Mouse (Mus musculus) midbrain, embryonic 14.5 days (tissue): ENCODE measurements around the gene Irak3. TPM values are rescaled to one million over a fixed set of nuclear protein-coding genes. Genes with fewer than 3 reads are reported as not detected.
A peak's percentile ranks its signal among the peaks of the same experiment; 100 is the strongest.
"Not testable (repeated sequence)": the region's sequence is repeated elsewhere in the genome, so short reads cannot be mapped to it uniquely, and the experiment has no call there.

Source experiments
- ATAC-seq: fragments of 200-750 bp; cut with Nextera tagmentation; 2 replicates; pipeline ENCODE4 v1.8.0; 2017; ENCODE audit warnings: moderate number of reproducible peaks, moderate library complexity; ENCODE audit not compliant: low FRiP score, low TSS enrichment
- DNase-seq: peaks from one replicate; pipeline ENCODE4 v3.0.0-alpha.2; 2015
- H3K27ac ChIP-seq: fragments of 300-500 bp; sonication (generic); replicated peaks from 2 replicates; pipeline ENCODE4 v1.5.1; 2014; ENCODE audit warnings: mild to moderate bottlenecking, low read depth, low read length, moderate library complexity
- H3K27me3 ChIP-seq: fragments of 300-500 bp; sonication (generic); 2 replicates; pipeline ENCODE4 v1.6.1; 2014; ENCODE audit warnings: low read length, control low read depth, mixed read lengths; ENCODE audit not compliant: control insufficient read depth, insufficient read depth
- H3K36me3 ChIP-seq: fragments of 300-500 bp; sonication (generic); 2 replicates; pipeline ENCODE4 v1.6.1; 2014; ENCODE audit warnings: low read length, control low read depth; ENCODE audit not compliant: control insufficient read depth, insufficient read depth
- H3K4me1 ChIP-seq: fragments of 300-500 bp; sonication (generic); 2 replicates; pipeline ENCODE4 v1.6.1; 2014; ENCODE audit warnings: mild to moderate bottlenecking, antibody characterized with exemption, low read length, control low read depth; ENCODE audit not compliant: control insufficient read depth, insufficient read depth
- H3K4me2 ChIP-seq: fragments of 300-500 bp; sonication (generic); 2 replicates; pipeline ENCODE4 v1.6.1; 2014; ENCODE audit warnings: mild to moderate bottlenecking, low read length, moderate library complexity
- H3K4me3 ChIP-seq: fragments of 300-500 bp; sonication (generic); replicated peaks from 2 replicates; pipeline ENCODE4 v1.5.1; 2014; ENCODE audit warnings: low read depth, low read length
- H3K9ac ChIP-seq: fragments of 300-500 bp; sonication (generic); replicated peaks from 2 replicates; pipeline ENCODE4 v1.6.1; 2014; ENCODE audit warnings: mild to moderate bottlenecking, low read length, moderate library complexity
- H3K9me3 ChIP-seq: fragments of 300-500 bp; sonication (generic); 2 replicates; pipeline ENCODE4 v1.6.1; 2016; ENCODE audit warnings: low read length, control low read depth, mixed read lengths; ENCODE audit not compliant: control insufficient read depth
- WGBS: fragments of 180-500 bp; shearing (Covaris S2); extraction: QIAGEN DNeasy Blood & Tissue Kit; methylation state at CpG from one replicate; pipeline ENCODE4 v1.1.7; 2014; 5-methylcytosine and 5-hydroxymethylcytosine counted together
- polyA plus RNA-seq: library from polyadenylated mRNA; unstranded; fragments of >200 nt; fragmentation: Nextera tagmentation; extraction: Ambion mirVana; gene quantifications from 2 replicates; pipeline ENCODE4 v1.2.1, GENCODE M21; 2014

Gene Irak3
- polyA plus RNA-seq, 1 experiment from 2014 or later = 0.45 TPM

DNA sequence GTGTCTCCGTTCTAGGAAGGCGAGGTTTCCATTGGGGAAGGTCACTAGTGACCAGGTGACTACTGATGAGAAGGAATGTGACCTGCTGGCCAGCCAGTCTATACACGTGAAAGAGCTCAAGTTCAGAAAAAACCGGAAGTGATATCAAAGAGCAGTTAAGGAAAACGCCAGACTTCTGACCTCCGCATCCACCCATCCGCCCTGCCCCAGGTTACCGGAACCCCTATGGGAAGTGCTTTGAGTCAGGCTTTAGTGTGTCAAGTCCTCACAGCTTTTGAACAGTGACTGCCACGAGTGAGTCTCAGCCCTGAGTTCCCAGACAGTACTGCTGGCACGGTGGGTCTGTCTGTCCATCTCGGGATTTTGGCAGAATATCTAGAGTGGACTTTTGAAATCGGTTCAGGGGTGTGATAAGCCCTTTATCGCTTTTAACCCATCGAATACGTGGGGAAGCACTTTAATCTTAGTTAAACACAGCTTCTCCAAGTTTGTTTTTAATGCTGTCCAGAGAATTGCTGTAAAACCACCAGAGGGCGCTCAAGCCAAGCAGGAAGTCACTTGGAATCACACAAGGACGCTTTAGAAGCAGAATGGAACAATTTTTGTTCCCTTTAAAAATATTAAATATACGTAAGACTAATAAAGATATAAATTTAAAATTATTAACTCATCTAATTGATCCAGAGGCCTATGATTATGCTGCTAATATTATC lies 31.9 kb upstream of the Irak3 start:
- Histone ChIP-seq H3K4me2 (no peak overlapping the region), H3K27ac (no peak overlapping the region), H3K36me3 (peaks cover 18% of the 10 kb centered on the region), H3K4me1 (no peaks in the 10 kb centered on the region), H3K9ac (no peak overlapping the region), H3K9me3 (no peaks in the 10 kb centered on the region), H3K27me3 (no peaks in the 10 kb centered on the region), H3K4me3 (no peak overlapping the region)
- peak; percentile 87 for DNase-seq
- 35% methylated on average over 18 of the region's 18 CpGs for WGBS
- ATAC-seq = no peak

DNA sequence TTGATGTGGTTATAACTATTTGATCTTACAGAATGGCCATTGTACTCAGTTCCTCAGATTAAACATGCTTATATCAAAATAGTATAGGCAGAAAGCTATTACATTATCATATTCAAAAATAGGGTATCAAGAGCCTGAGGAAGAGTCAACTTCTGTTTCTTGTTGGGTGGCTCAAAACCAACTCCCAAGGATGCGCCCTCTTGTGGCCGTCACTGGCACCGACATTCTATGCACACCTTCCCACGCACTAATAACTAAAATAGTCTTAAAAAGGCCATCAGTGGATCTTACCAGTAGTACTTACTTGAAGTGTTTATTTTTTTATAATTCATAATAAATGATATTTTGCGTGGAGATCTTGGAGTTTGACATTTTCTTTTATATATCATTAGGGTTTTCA lies 29.8 kb upstream of the Irak3 start:
- Histone ChIP-seq H3K4me3 (no peak overlapping the region), H3K9ac (no peak overlapping the region), H3K9me3 (no peaks in the 10 kb centered on the region), H3K4me1 (peaks cover 9% of the 10 kb centered on the region; the same call in 1 of the 2 replicates), H3K36me3 (peaks cover 23% of the 10 kb centered on the region), H3K27me3 (no peaks in the 10 kb centered on the region), H3K27ac (no peak overlapping the region), H3K4me2 (no peak overlapping the region)
- 26% methylated on average over 5 of the region's 5 CpGs for WGBS
- DNase-seq (peak; percentile 84), ATAC-seq (no peak)

DNA sequence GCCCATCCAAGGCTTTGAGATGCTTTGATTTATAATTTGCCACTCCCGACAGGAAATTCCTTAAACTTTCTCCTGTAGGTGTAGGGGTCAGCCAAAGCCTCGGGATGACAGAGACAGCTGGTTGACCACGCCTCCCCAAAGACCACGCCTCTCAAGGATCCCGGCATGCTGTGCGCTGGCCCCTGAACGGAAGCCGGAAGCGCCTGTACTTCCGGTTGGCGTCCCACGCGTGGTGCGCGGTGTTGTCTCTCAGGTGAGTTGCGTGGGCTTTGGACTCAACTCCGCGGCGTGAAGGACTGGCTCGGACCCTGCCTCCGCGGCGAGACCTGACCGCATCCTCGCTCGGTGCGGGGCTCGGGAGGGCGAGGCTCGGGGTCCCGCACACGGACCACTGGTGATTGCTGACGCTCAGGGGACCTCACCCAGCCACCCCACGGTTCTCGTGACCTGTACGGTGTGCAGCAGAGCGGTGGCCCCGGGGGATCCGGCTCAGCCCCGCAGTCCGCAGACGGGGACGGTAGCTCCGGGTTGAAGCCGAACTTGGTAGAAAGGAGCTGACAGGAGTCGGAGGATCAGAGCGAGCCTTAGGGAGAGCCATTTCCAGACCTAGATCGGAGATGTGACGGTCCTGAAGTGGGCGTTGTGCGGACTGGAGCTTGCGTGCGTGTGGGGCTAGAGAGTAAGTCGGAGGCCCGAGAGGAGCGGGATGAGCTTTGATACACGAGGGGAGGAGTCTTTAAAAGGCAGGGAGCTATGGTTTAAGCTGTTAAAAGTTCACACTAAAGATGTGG lies 25.1 kb upstream of the Irak3 start, which contains the start of gene Llph:
Gene Llph (plus strand): TSS at position 200 of the 791 bp plus-strand sequence.
- DNase-seq (peak; percentile 93), ATAC-seq (peak; percentile 93)
- Histone ChIP-seq H3K9ac (peak within 1 kb of the TSS; percentile 77), H3K9me3 (no peaks in the 10 kb centered on the region), H3K4me1 (peaks cover 9% of the 10 kb centered on the region; the same call in 1 of the 2 replicates), H3K36me3 (peaks cover 27% of the 10 kb centered on the region), H3K27ac (no peak within 1 kb of the TSS), H3K4me3 (peak within 1 kb of the TSS; percentile 100), H3K4me2 (peak within 1 kb of the TSS; percentile 82), H3K27me3 (no peaks in the 10 kb centered on the region)
- WGBS = under 1% methylated on average over 57 of the region's 57 CpGs

DNA sequence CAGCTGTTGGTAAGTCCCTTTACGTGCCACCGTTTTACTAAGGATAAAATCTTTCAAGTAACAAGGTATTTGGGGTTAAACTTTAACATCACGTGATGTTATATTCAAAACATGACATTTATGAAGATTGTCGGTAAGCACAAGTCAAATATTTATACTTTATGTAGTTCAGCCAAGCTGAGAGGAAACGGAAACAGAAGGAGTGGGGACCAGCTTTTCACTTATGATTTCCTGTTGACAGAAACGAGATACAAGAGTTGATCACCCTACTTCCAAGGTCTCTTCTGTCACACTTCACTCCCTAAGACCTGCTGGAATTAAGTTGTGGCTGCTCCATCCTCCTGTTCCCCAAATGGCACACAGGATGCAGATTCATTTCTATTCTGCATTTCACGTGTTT lies 18.8 kb upstream of the Irak3 start:
- Histone ChIP-seq H3K27me3 (no peaks in the 10 kb centered on the region), H3K4me1 (no peaks in the 10 kb centered on the region), H3K9me3 (no peaks in the 10 kb centered on the region), H3K9ac (no peak overlapping the region), H3K36me3 (peaks cover 36% of the 10 kb centered on the region), H3K4me2 (no peak overlapping the region), H3K4me3 (no peak overlapping the region), H3K27ac (no peak overlapping the region)
- ATAC-seq (no peak), DNase-seq (no peak)
- WGBS = 91% methylated on average over 7 of the region's 7 CpGs

DNA sequence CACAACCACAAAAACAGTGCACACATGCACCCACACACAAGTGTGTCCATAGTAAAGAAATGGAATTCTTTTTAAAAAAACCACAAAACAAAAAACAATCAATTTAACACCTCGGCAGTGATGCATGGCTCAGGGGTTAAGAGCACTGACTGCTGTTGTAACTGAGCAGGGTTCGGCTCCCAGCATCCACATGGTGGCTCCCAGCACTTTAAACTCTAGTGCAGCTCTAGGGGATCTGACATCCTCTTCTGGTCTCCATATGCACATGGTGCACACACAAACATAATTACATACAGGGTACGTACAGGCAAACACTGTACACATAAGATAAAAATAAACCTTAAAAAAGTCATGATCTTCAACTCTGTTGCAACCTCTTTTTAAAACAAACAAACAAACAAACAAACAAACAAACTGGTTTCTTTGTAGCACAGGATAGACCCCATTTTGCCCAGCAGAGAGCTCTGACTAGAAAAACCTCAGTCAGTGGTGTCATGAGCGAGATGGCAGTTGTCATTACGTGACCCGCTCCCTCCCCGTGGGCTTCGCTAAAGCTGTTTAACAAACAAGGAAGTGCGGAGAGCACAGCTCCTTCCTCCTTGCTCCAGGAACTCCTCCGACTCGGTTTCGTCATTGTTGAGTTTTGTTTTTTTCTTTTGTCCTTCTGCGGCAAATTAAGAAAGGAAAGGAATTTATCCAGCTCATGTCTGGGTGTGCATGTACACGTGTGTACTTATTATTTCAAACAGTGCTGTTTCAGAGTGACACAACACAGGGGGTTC lies 17.8 kb upstream of the Irak3 start:
- WGBS = 85% methylated on average over 14 of the region's 14 CpGs
- H3K4me1 ChIP-seq = no peaks in the 10 kb centered on the region
- H3K27ac ChIP-seq = no peak overlapping the region
- no peak overlapping the region for H3K4me2 ChIP-seq
- no peaks in the 10 kb centered on the region for H3K27me3 ChIP-seq
- H3K9ac ChIP-seq = no peak overlapping the region
- no peaks in the 10 kb centered on the region for H3K9me3 ChIP-seq
- H3K36me3 ChIP-seq = peaks cover 40% of the 10 kb centered on the region
- no peak overlapping the region for H3K4me3 ChIP-seq
- ATAC-seq (no peak), DNase-seq (no peak)

DNA sequence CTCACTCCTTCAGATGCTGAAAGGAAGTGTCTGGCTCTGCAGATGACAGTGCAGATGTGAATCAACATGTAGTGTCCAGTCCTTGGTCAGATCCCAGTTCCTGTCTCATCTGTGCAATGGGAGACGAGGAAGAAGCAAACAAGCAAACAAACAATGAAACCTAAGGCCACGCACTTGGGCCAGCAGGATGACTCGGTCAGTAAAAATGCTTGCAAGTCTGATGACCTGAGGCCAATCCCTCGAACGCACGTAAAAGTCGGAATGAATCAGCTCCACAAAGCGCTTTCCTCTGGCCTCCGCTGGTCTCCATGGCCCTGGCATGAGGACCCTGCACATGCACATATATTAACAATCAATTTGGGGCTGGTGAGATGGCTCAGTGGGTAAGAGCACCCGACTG lies 17.1 kb upstream of the Irak3 start:
- Histone ChIP-seq H3K4me3 (no peak overlapping the region), H3K9ac (no peak overlapping the region), H3K27ac (no peak overlapping the region), H3K4me2 (no peak overlapping the region), H3K36me3 (peaks cover 40% of the 10 kb centered on the region), H3K4me1 (no peaks in the 10 kb centered on the region), H3K27me3 (no peaks in the 10 kb centered on the region), H3K9me3 (no peaks in the 10 kb centered on the region)
- DNase-seq (no peak), ATAC-seq (no peak)
- WGBS = 95% methylated on average over 10 of the region's 10 CpGs

DNA sequence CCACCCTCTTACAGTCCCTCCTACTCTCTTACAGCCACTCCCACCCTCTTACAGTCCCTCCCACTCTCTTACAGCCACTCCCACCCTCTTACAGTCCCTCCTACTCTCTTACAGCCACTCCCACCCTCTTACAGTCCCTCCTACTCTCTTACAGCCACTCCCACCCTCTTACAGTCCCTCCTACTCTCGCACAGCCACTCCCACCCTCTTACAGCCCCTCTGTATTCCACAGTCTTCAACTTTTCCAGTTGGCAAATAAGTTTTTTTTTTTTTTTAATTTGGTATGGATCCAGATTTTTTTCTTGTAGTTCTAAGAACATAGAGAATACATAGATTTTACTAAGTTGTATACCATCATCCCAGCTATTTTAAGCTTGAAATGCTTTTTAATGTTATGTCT lies 15.2 kb upstream of the Irak3 start:
- not testable (repeated sequence) for H3K9me3 ChIP-seq, H3K4me3 ChIP-seq, H3K27ac ChIP-seq, DNase-seq, H3K4me2 ChIP-seq, H3K27me3 ChIP-seq, H3K4me1 ChIP-seq, H3K9ac ChIP-seq, ATAC-seq
- peaks cover 35% of the 10 kb centered on the region for H3K36me3 ChIP-seq
- WGBS = 80% methylated on average over 1 of the region's 1 CpGs

DNA sequence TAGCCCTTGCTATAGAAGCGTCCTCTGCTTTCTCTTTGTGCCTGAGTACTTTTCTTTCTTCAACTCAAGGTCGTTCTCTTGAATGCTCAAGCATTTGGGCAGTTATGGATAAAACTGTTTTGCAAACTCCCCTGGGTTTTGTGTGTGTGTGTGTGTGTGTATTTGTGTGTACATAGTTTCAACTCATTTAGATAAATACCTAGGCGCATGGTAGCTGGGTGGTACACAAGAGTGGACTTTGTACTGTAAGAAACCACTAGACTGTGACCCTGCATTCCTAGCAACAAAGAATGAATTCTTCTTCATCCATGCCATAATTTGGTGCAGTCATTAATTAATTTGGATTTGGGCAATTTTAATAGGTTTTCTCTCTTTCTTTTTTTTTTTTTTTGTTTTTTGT lies 8.2 kb upstream of the Irak3 start:
- Histone ChIP-seq H3K9ac (no peak overlapping the region), H3K4me1 (peaks cover 8% of the 10 kb centered on the region; the same call in 1 of the 2 replicates), H3K4me2 (no peak overlapping the region; the same call in 1 of the 2 replicates), H3K27me3 (no peaks in the 10 kb centered on the region), H3K4me3 (no peak overlapping the region), H3K36me3 (no peaks in the 10 kb centered on the region), H3K27ac (no peak overlapping the region), H3K9me3 (no peaks in the 10 kb centered on the region)
- WGBS = 90% methylated on average over 3 of the region's 3 CpGs
- no peak for ATAC-seq
- no peak for DNase-seq
